10 mouse cellular contexts compared by ENCODE assay signal in genomic region chr1:61140870-61141591, GRCm38 (mm10).
A peak's percentile ranks its signal among the peaks of the same experiment; 100 is the strongest.
DNase-seq lines count a peak whose midpoint lies in the region; ATAC-seq and TF ChIP-seq lines count a peak whose summit lies in the region.
"Had no signal": no experiment of that assay in that cellular context is flagged by ENCODE, and none has a peak within 500 bp of the region (broad histone marks: within the 10 kb centered on the region; RNA-seq: fewer than 3 reads in every experiment).

No protein-coding gene starts in this region.

- no peaks in the 10 kb centered on the region for H3K36me3 ChIP-seq in midbrain, embryonic 12.5 days
- no peaks in the 10 kb centered on the region for H3K36me3 ChIP-seq in midbrain, embryonic 14.5 days (ENCODE audit: control insufficient read depth, insufficient read depth, low read length)
- no peaks in the 10 kb centered on the region for H3K36me3 ChIP-seq in hindbrain, embryonic 15.5 days
- H3K36me3 ChIP-seq in limb, embryonic 14.5 days (ENCODE audit: control insufficient read depth, insufficient read depth, low read length) = no peaks in the 10 kb centered on the region
- H3K36me3 ChIP-seq: liver, embryonic 13.5 days had no signal

- no peak overlapping the region for H3K9ac ChIP-seq in midbrain, embryonic 12.5 days (replicated peaks)
- H3K9ac ChIP-seq in midbrain, embryonic 14.5 days (replicated peaks; ENCODE audit: low read length) = no peak overlapping the region
- H3K9ac ChIP-seq in hindbrain, embryonic 15.5 days = no peak overlapping the region
- H3K9ac ChIP-seq in limb, embryonic 14.5 days (ENCODE audit: low read depth, low read length, severe bottlenecking) = no peak overlapping the region
- H3K9ac ChIP-seq: liver, embryonic 13.5 days had no signal

- no peak overlapping the region for H3K4me3 ChIP-seq in midbrain, embryonic 12.5 days
- no peak overlapping the region for H3K4me3 ChIP-seq in midbrain, embryonic 14.5 days (replicated peaks; ENCODE audit: low read depth, low read length)
- no peak overlapping the region for H3K4me3 ChIP-seq in hindbrain, embryonic 15.5 days
- H3K4me3 ChIP-seq in limb, embryonic 14.5 days (replicated peaks; ENCODE audit: low read length) = no peak overlapping the region
- H3K4me3 ChIP-seq: liver, embryonic 13.5 days had no signal

- 24% methylated on average over 9 of the region's 9 CpGs for WGBS in midbrain, embryonic 12.5 days
- WGBS in midbrain, embryonic 14.5 days = 33% methylated on average over 9 of the region's 9 CpGs
- WGBS in hindbrain, embryonic 15.5 days = 20% methylated on average over 9 of the region's 9 CpGs
- WGBS in limb, embryonic 14.5 days = 30% methylated on average over 9 of the region's 9 CpGs

- no peak for DNase-seq in midbrain, embryonic 14.5 days
- DNase-seq in limb, embryonic 14.5 days (ENCODE audit: low spot score) = no peak
- no peak for DNase-seq in cerebellum, postnatal 4 days (ENCODE audit: low spot score in 2 of 2)
- DNase-seq in gastrocnemius, postnatal 10 days = no peak
- no peak for DNase-seq in heart, postnatal 25 days (ENCODE audit: low spot score)
- DNase-seq: heart, postnatal 14 days; liver, embryonic 13.5 days; thymus, adult 2 months had no signal

- peaks cover 5% of the 10 kb centered on the region for H3K27me3 ChIP-seq in midbrain, embryonic 12.5 days
- no peaks in the 10 kb centered on the region for H3K27me3 ChIP-seq in midbrain, embryonic 14.5 days (ENCODE audit: control insufficient read depth, insufficient read depth, low read length)
- no peaks in the 10 kb centered on the region for H3K27me3 ChIP-seq in hindbrain, embryonic 15.5 days
- H3K27me3 ChIP-seq in limb, embryonic 14.5 days (ENCODE audit: control insufficient read depth, insufficient read depth, low read length) = no peaks in the 10 kb centered on the region
- H3K27me3 ChIP-seq: liver, embryonic 13.5 days had no signal

- intact Hi-C loops in heart, postnatal 25 days (cut with DNase I) = loop anchor here (5.0 to 10.0 kb wide), 2 partner anchors 36 to 1554 kb away; no protein-coding TSS in a partner anchor

- H3K9me3 ChIP-seq in midbrain, embryonic 12.5 days = no peaks in the 10 kb centered on the region
- no peaks in the 10 kb centered on the region for H3K9me3 ChIP-seq in midbrain, embryonic 14.5 days (ENCODE audit: control insufficient read depth, low read length)
- no peaks in the 10 kb centered on the region for H3K9me3 ChIP-seq in hindbrain, embryonic 15.5 days
- no peaks in the 10 kb centered on the region for H3K9me3 ChIP-seq in limb, embryonic 14.5 days (ENCODE audit: control insufficient read depth, low read length)
- H3K9me3 ChIP-seq: liver, embryonic 13.5 days had no signal

- no peak overlapping the region for H3K4me2 ChIP-seq in midbrain, embryonic 12.5 days (replicated peaks)
- no peak overlapping the region for H3K4me2 ChIP-seq in midbrain, embryonic 14.5 days (ENCODE audit: low read length)
- no peak overlapping the region for H3K4me2 ChIP-seq in hindbrain, embryonic 15.5 days
- H3K4me2 ChIP-seq in limb, embryonic 14.5 days (replicated peaks; ENCODE audit: low read depth, low read length, severe bottlenecking) = 0 out of 2 replicates have a peak overlapping the region, but pooled peaks have one; percentile 32
- H3K4me2 ChIP-seq: liver, embryonic 13.5 days had no signal

- no peak for ATAC-seq in midbrain, embryonic 12.5 days (ENCODE audit: low FRiP score, low read depth)
- no peak for ATAC-seq in midbrain, embryonic 14.5 days (ENCODE audit: low FRiP score, low TSS enrichment)
- ATAC-seq in hindbrain, embryonic 15.5 days (ENCODE audit: low FRiP score, low read depth) = no peak
- no peak for ATAC-seq in limb, embryonic 14.5 days (ENCODE audit: low FRiP score, low read depth)

- peaks cover 71% of the 10 kb centered on the region for H3K4me1 ChIP-seq in midbrain, embryonic 12.5 days
- peaks cover 60% of the 10 kb centered on the region for H3K4me1 ChIP-seq in midbrain, embryonic 14.5 days (ENCODE audit: control insufficient read depth, insufficient read depth, low read length)
- peaks cover 68% of the 10 kb centered on the region for H3K4me1 ChIP-seq in hindbrain, embryonic 15.5 days (replicated peaks)
- H3K4me1 ChIP-seq in limb, embryonic 14.5 days (ENCODE audit: control insufficient read depth, insufficient read depth, low read length) = peaks cover 42% of the 10 kb centered on the region

- H3K27ac ChIP-seq in midbrain, embryonic 12.5 days (replicated peaks) = peak overlapping the region; percentile 76
- no peak overlapping the region for H3K27ac ChIP-seq in midbrain, embryonic 14.5 days (replicated peaks; ENCODE audit: low read depth, low read length)
- H3K27ac ChIP-seq in hindbrain, embryonic 15.5 days (replicated peaks) = 0 out of 2 replicates have a peak overlapping the region, but pooled peaks have one; percentile 72
- H3K27ac ChIP-seq in limb, embryonic 14.5 days (replicated peaks; ENCODE audit: low read depth, low read length) = no peak overlapping the region
- H3K27ac ChIP-seq: liver, embryonic 13.5 days had no signal

- TF ChIP-seq POLR2A in limb, embryonic 14.5 days (IDR thresholded peaks at IDR 0.05; ENCODE audit: borderline replicate concordance, extremely low read depth, insufficient read depth, insufficient read length) = no peak

Comparison
In these comparisons a context has a peak if more than half of its experiments do, and no peak if none do; other contexts are left out.
1. H3K27ac ChIP-seq: peak in midbrain, embryonic 12.5 days (single experiment) and hindbrain, embryonic 15.5 days (single experiment); none in midbrain, embryonic 14.5 days (single experiment) and limb, embryonic 14.5 days (single experiment).